Comparison of ENCODE assay signal across 11 mouse cellular contexts in genomic region chr4:57788709-57789108, GRCm38 (mm10).
DNase-seq lines count a peak whose midpoint lies in the region; ATAC-seq and TF ChIP-seq lines count a peak whose summit lies in the region.
"Had no signal": no experiment of that assay in that cellular context is flagged by ENCODE, and none has a peak within 500 bp of the region (broad histone marks: within the 10 kb centered on the region; RNA-seq: fewer than 3 reads in every experiment).

No protein-coding gene starts in this region.

- no peak overlapping the region for H3K9ac ChIP-seq in lung, embryonic 14.5 days
- H3K9ac ChIP-seq: neural tube, embryonic 12.5 days had no signal

- H3K4me3 ChIP-seq in lung, embryonic 14.5 days (ENCODE audit: low read depth, low read length): no peak overlapping the region
- H3K4me3 ChIP-seq: neural tube, embryonic 12.5 days had no signal

- H3K4me1 ChIP-seq in lung, embryonic 14.5 days (ENCODE audit: insufficient read depth): peaks cover 13% of the 10 kb centered on the region

- no peak overlapping the region for H3K27ac ChIP-seq in lung, embryonic 14.5 days (ENCODE audit: low read depth)
- H3K27ac ChIP-seq: neural tube, embryonic 12.5 days had no signal

- TF ChIP-seq CTCF in lung, embryonic 14.5 days (IDR thresholded peaks at IDR 0.05; ENCODE audit: low read depth): peak; percentile 49

- ATAC-seq in frontal cortex, adult (ENCODE audit: low TSS enrichment): 0 out of 2 replicates have a peak, but pooled peaks have one; percentile 23
- no peak for ATAC-seq in lung, embryonic 14.5 days (ENCODE audit: insufficient read depth)

- 55% methylated on average over 5 of the region's 5 CpGs for WGBS in lung, embryonic 14.5 days

- no peak for DNase-seq in frontal cortex, postnatal 36 days (ENCODE audit: low spot score in 2 of 2)
- DNase-seq in lung, embryonic 14.5 days: no peak
- no peak for DNase-seq in lung, postnatal 25 days (ENCODE audit: low spot score)
- peak; percentile 29 for DNase-seq in kidney, postnatal 14 days
- DNase-seq in thymus, postnatal 14 days: peak; percentile 73
- DNase-seq in left cerebral cortex, adult 18-20 months (ENCODE audit: low spot score in 2 of 2): no peak
- no peak for DNase-seq in right cerebral cortex, postnatal 4 days
- DNase-seq: cerebellum, adult 9-11 months; gastrocnemius, postnatal 25 days had no signal

- no peaks in the 10 kb centered on the region for H3K27me3 ChIP-seq in lung, embryonic 14.5 days (ENCODE audit: insufficient read depth, low read length)
- H3K27me3 ChIP-seq: neural tube, embryonic 12.5 days had no signal

- no peaks in the 10 kb centered on the region for H3K9me3 ChIP-seq in lung, embryonic 14.5 days (ENCODE audit: low read depth, low read length)
- H3K9me3 ChIP-seq: neural tube, embryonic 12.5 days had no signal

- no peaks in the 10 kb centered on the region for H3K36me3 ChIP-seq in lung, embryonic 14.5 days (ENCODE audit: insufficient read depth)
- H3K36me3 ChIP-seq: neural tube, embryonic 12.5 days had no signal

- H3K4me2 ChIP-seq in lung, embryonic 14.5 days: no peak overlapping the region
- H3K4me2 ChIP-seq: neural tube, embryonic 12.5 days had no signal

Comparison
In these comparisons a context has a peak if more than half of its experiments do, and no peak if none do; other contexts are left out.
1. DNase-seq: peak in kidney, postnatal 14 days (single experiment) and thymus, postnatal 14 days (single experiment); none in frontal cortex, postnatal 36 days (0 of 2), lung, embryonic 14.5 days (single experiment), lung, postnatal 25 days (single experiment), left cerebral cortex, adult 18-20 months (0 of 2) and right cerebral cortex, postnatal 4 days (single experiment).